Mouse (Mus musculus) layer of hippocampus, adult 11-12 months (tissue): Measurements from ENCODE around the gene Lax1.

Source experiments
- DNase-seq: peaks from one replicate; pipeline ENCODE4 v3.0.0; 2022; ENCODE audit warnings: low spot score

Lax1 gene

DNA sequence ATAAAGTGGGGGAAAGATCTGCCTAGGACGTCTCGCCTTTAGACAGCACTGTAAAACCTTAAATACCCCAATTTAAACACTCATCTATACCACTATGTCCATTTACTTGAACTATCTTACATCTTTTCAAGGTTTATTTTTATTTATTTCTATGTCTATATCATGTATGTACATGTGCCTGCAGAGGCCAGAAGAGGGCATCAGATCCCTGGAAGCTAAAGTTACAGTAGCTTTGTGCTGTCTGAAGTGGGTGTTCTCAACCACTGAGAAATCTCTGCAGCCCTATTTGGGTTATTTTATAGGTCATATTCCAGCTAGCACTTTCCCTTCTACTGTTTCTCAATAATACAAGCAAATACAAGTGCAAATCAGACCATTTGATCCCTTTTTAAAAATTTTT is 57.7 kb downstream of the Lax1 start:
- DNase-seq: no peak
